Comparison of ENCODE assay signal across 15 mouse cellular contexts in genomic region chr9:78104973-78105372, GRCm38 (mm10). TPM values are rescaled to one million over a fixed set of nuclear protein-coding genes. Genes with fewer than 3 reads are reported as not detected.
DNase-seq lines count a peak whose midpoint lies in the region; ATAC-seq lines count a peak whose summit lies in the region.
"Had no signal": no experiment of that assay in that cellular context is flagged by ENCODE, and none has a peak within 500 bp of the region (broad histone marks: within the 10 kb centered on the region; RNA-seq: fewer than 3 reads in every experiment).

No protein-coding gene starts in this region.

- 68% methylated on average over 6 of the region's 6 CpGs for WGBS in intestine, embryonic 16.5 days
- 61% methylated on average over 6 of the region's 6 CpGs for WGBS in intestine, embryonic 15.5 days
- 96% methylated on average over 6 of the region's 6 CpGs for WGBS in forebrain, embryonic 15.5 days

- H3K4me3 ChIP-seq in intestine, embryonic 16.5 days (ENCODE audit: low read length) = no peak overlapping the region
- H3K4me3 ChIP-seq in intestine, embryonic 15.5 days (replicated peaks) = no peak overlapping the region
- H3K4me3 ChIP-seq in megakaryocyte, embryonic 14.5 days (replicated peaks) = peak overlapping the region; percentile 99
- H3K4me3 ChIP-seq in forebrain, embryonic 15.5 days = no peak overlapping the region
- H3K4me3 ChIP-seq: limb, embryonic 12.5 days had no signal

- H3K9me3 ChIP-seq in intestine, embryonic 16.5 days (ENCODE audit: control insufficient read depth, low read length) = no peaks in the 10 kb centered on the region
- H3K9me3 ChIP-seq in intestine, embryonic 15.5 days = no peaks in the 10 kb centered on the region
- no peaks in the 10 kb centered on the region for H3K9me3 ChIP-seq in megakaryocyte, embryonic 14.5 days
- no peaks in the 10 kb centered on the region for H3K9me3 ChIP-seq in forebrain, embryonic 15.5 days
- H3K9me3 ChIP-seq: limb, embryonic 12.5 days had no signal

- peaks cover 3% of the 10 kb centered on the region; the same call in 1 of the 2 replicates for H3K36me3 ChIP-seq in intestine, embryonic 16.5 days (ENCODE audit: control insufficient read depth, insufficient read depth, low read length)
- H3K36me3 ChIP-seq in intestine, embryonic 15.5 days = peaks cover 4% of the 10 kb centered on the region; the same call in 1 of the 2 replicates
- H3K36me3 ChIP-seq in megakaryocyte, embryonic 14.5 days (replicated peaks; ENCODE audit: low read length) = peaks cover 61% of the 10 kb centered on the region
- H3K36me3 ChIP-seq in forebrain, embryonic 15.5 days = peaks cover 13% of the 10 kb centered on the region

- H3K4me1 ChIP-seq in intestine, embryonic 16.5 days (ENCODE audit: control insufficient read depth, insufficient read depth, low read length) = peaks cover 19% of the 10 kb centered on the region
- peaks cover 5% of the 10 kb centered on the region; the same call in 1 of the 2 replicates for H3K4me1 ChIP-seq in intestine, embryonic 15.5 days (replicated peaks)
- peaks cover 71% of the 10 kb centered on the region for H3K4me1 ChIP-seq in megakaryocyte, embryonic 14.5 days
- H3K4me1 ChIP-seq in forebrain, embryonic 15.5 days = peaks cover 17% of the 10 kb centered on the region

- no peaks in the 10 kb centered on the region for H3K27me3 ChIP-seq in intestine, embryonic 16.5 days (replicated peaks; ENCODE audit: control insufficient read depth, insufficient read depth, low read length)
- no peaks in the 10 kb centered on the region for H3K27me3 ChIP-seq in intestine, embryonic 15.5 days (replicated peaks)
- no peaks in the 10 kb centered on the region for H3K27me3 ChIP-seq in megakaryocyte, embryonic 14.5 days (replicated peaks)
- no peaks in the 10 kb centered on the region for H3K27me3 ChIP-seq in forebrain, embryonic 15.5 days
- H3K27me3 ChIP-seq: limb, embryonic 12.5 days had no signal

- DNase-seq in adrenal gland, postnatal 14 days = peak; percentile 61
- no peak for DNase-seq in embryo, embryonic 10 days (ENCODE audit: low spot score)
- DNase-seq: midbrain, embryonic 14.5 days had no signal

- ATAC-seq in intestine, embryonic 16.5 days = peak; percentile 8; the same call in 1 of the 2 replicates
- ATAC-seq in intestine, embryonic 15.5 days = no peak
- peak; percentile 44 for ATAC-seq in granulocyte monocyte progenitor cell, adult 5-6 weeks (replicated peaks; ENCODE audit: poor library complexity, severe bottlenecking)
- ATAC-seq in forebrain, embryonic 15.5 days (replicated peaks) = no peak
- ATAC-seq: forebrain, embryonic 14.5 days had no signal

- peak overlapping the region; percentile 31; the same call in 1 of the 2 replicates for H3K4me2 ChIP-seq in intestine, embryonic 16.5 days (ENCODE audit: low read depth, low read length)
- H3K4me2 ChIP-seq in intestine, embryonic 15.5 days (replicated peaks) = no peak overlapping the region
- H3K4me2 ChIP-seq in forebrain, embryonic 15.5 days (replicated peaks) = no peak overlapping the region
- H3K4me2 ChIP-seq: limb, embryonic 12.5 days had no signal

- H3K9ac ChIP-seq in intestine, embryonic 16.5 days (ENCODE audit: low read depth, low read length) = no peak overlapping the region
- H3K9ac ChIP-seq in intestine, embryonic 15.5 days = no peak overlapping the region
- H3K9ac ChIP-seq in forebrain, embryonic 15.5 days (replicated peaks) = no peak overlapping the region
- H3K9ac ChIP-seq: limb, embryonic 12.5 days had no signal

- H3K27ac ChIP-seq in intestine, embryonic 16.5 days (ENCODE audit: low read length) = peak overlapping the region; percentile 75
- H3K27ac ChIP-seq in intestine, embryonic 15.5 days = no peak overlapping the region
- no peak overlapping the region for H3K27ac ChIP-seq in forebrain, embryonic 15.5 days (replicated peaks)
- H3K27ac ChIP-seq: limb, embryonic 12.5 days had no signal

RNA-seq across cellular contexts. Expression of gene Fbxo9, which starts 3.9 kb away (rescaled TPM):
- polyA plus RNA-seq in intestine, embryonic 16.5 days (2015; fragmentation: Nextera tagmentation; extraction: Ambion mirVana) = 39.8 and 43.3 TPM in 2 replicates
- 40.9 and 41.2 TPM in 2 replicates for polyA plus RNA-seq in intestine, embryonic 15.5 days (2015; fragmentation: Nextera tagmentation; extraction: Ambion mirVana)
- total RNA-seq in adrenal gland, postnatal 14 days (2021) = 87.2 and 89.9 TPM in 2 replicates
- total RNA-seq in granulocyte monocyte progenitor cell, adult 5-6 weeks (2014; fragmentation: Nextera tagmentation) = 50.6 and 67.0 TPM in 2 replicates
- total RNA-seq in granulocyte monocyte progenitor cell, adult 5-6 weeks (2017) = 42.1 and 54.5 TPM in 2 replicates
- 67.6 and 168 TPM in 2 replicates for polyA plus RNA-seq in megakaryocyte, embryonic 14.5 days (2012; ENCODE audit: insufficient read depth, low replicate concordance)
- polyA plus RNA-seq in forebrain, embryonic 15.5 days (2015; fragmentation: Nextera tagmentation; extraction: Ambion mirVana) = 51.4 and 54.3 TPM in 2 replicates

RNA-seq across cellular contexts. Expression of gene Ick, which starts 4.0 kb away (rescaled TPM):
- polyA plus RNA-seq in intestine, embryonic 16.5 days (2015; fragmentation: Nextera tagmentation; extraction: Ambion mirVana) = 28.1 and 29.9 TPM in 2 replicates
- polyA plus RNA-seq in intestine, embryonic 15.5 days (2015; fragmentation: Nextera tagmentation; extraction: Ambion mirVana) = 25.7 and 26.3 TPM in 2 replicates
- total RNA-seq in adrenal gland, postnatal 14 days (2021) = 20.2 and 21.8 TPM in 2 replicates
- total RNA-seq in granulocyte monocyte progenitor cell, adult 5-6 weeks (2014; fragmentation: Nextera tagmentation) = 11.8 and 15.4 TPM in 2 replicates
- 8.4 and 13.1 TPM in 2 replicates for total RNA-seq in granulocyte monocyte progenitor cell, adult 5-6 weeks (2017)
- 23.0 and 64.0 TPM in 2 replicates for polyA plus RNA-seq in megakaryocyte, embryonic 14.5 days (2012; ENCODE audit: insufficient read depth, low replicate concordance)
- 37.5 and 39.8 TPM in 2 replicates for polyA plus RNA-seq in forebrain, embryonic 15.5 days (2015; fragmentation: Nextera tagmentation; extraction: Ambion mirVana)

RNA-seq across cellular contexts. Expression of gene Gcm1, which starts 53.2 kb away (rescaled TPM):
- not detected in 2 replicates for polyA plus RNA-seq in intestine, embryonic 16.5 days (2015; fragmentation: Nextera tagmentation; extraction: Ambion mirVana)
- polyA plus RNA-seq in intestine, embryonic 15.5 days (2015; fragmentation: Nextera tagmentation; extraction: Ambion mirVana) = not detected in 2 replicates
- not detected in 2 replicates for total RNA-seq in adrenal gland, postnatal 14 days (2021)
- total RNA-seq in granulocyte monocyte progenitor cell, adult 5-6 weeks (2014; fragmentation: Nextera tagmentation) = not detected in 2 replicates
- not detected in 2 replicates for total RNA-seq in granulocyte monocyte progenitor cell, adult 5-6 weeks (2017)
- not detected in 2 replicates for polyA plus RNA-seq in megakaryocyte, embryonic 14.5 days (2012; ENCODE audit: insufficient read depth, low replicate concordance)
- not detected in 2 replicates for polyA plus RNA-seq in forebrain, embryonic 15.5 days (2015; fragmentation: Nextera tagmentation; extraction: Ambion mirVana)
- total RNA-seq: gastrocnemius, postnatal 4 days; layer of hippocampus, postnatal 10 days had no signal
- polyA plus RNA-seq: forebrain, embryonic 14.5 days; hindbrain, embryonic 11.5 days; limb, embryonic 12.5 days; midbrain, embryonic 14.5 days; neural tube, embryonic 14.5 days; testis, adult 2 months had no signal

Comparison
In these comparisons a context has a peak if more than half of its experiments do, and no peak if none do; other contexts are left out.
1. ATAC-seq: peak in intestine, embryonic 16.5 days (single experiment) and granulocyte monocyte progenitor cell, adult 5-6 weeks (single experiment); none in intestine, embryonic 15.5 days (single experiment) and forebrain, embryonic 15.5 days (single experiment).